Mouse (Mus musculus) embryonic facial prominence, embryonic 10.5 days (tissue): ENCODE data around the gene Chchd5. TPM values are rescaled to one million over a fixed set of nuclear protein-coding genes. Genes with fewer than 3 reads are reported as not detected.
A peak's percentile ranks its signal among the peaks of the same experiment; 100 is the strongest.

ENCODE experiments used
- DNase-seq: peaks from one replicate; pipeline ENCODE4 v3.0.0-alpha.2; 2017; ENCODE audit warnings: low spot score
- H3K27ac ChIP-seq: fragments of 300-500 bp; sonication (generic); replicated peaks from 2 replicates; pipeline ENCODE4 v1.5.1; 2016; ENCODE audit warnings: mild to moderate bottlenecking
- H3K27me3 ChIP-seq: fragments of 300-500 bp; sonication (generic); replicated peaks from 2 replicates; pipeline ENCODE4 v1.6.1; 2016; ENCODE audit warnings: low read depth, mild to moderate bottlenecking; ENCODE audit not compliant: poor library complexity, severe bottlenecking
- H3K36me3 ChIP-seq: fragments of 300-500 bp; sonication (generic); replicated peaks from 2 replicates; pipeline ENCODE4 v1.6.1; 2016; ENCODE audit warnings: mild to moderate bottlenecking, moderate library complexity
- H3K4me1 ChIP-seq: fragments of 300-500 bp; sonication (generic); 2 replicates; pipeline ENCODE4 v1.6.1; 2016
- H3K4me3 ChIP-seq: fragments of 300-500 bp; sonication (generic); 2 replicates; pipeline ENCODE4 v1.5.1; 2016; ENCODE audit warnings: mild to moderate bottlenecking, moderate library complexity
- H3K9me3 ChIP-seq: fragments of 300-500 bp; sonication (generic); 2 replicates; pipeline ENCODE4 v1.6.1; 2016; ENCODE audit warnings: mild to moderate bottlenecking
- WGBS: fragments of 180-500 bp; shearing (Covaris S2); methylation state at CpG from one replicate; pipeline ENCODE4 v1.1.7; 2016; 5-methylcytosine and 5-hydroxymethylcytosine counted together
- polyA plus RNA-seq: library from polyadenylated mRNA; unstranded; fragments of >200 nt; fragmentation: Nextera tagmentation; extraction: Ambion mirVana; gene quantifications from 2 replicates; pipeline ENCODE4 v1.2.1, GENCODE M21; 2016

The Chchd5 gene
- polyA plus RNA-seq, 1 experiment from 2014 or later, result 29.0 TPM

- no peak overlapping the region for H3K4me3 ChIP-seq
- DNase-seq, result no peak
- no peaks in the 10 kb centered on the region for H3K9me3 ChIP-seq
- WGBS, result 76% methylated on average over 10 of the region's 10 CpGs
- H3K36me3 ChIP-seq, result no peaks in the 10 kb centered on the region
- no peak overlapping the region for H3K27ac ChIP-seq
- H3K4me1 ChIP-seq, result no peaks in the 10 kb centered on the region
- no peaks in the 10 kb centered on the region for H3K27me3 ChIP-seq
Measured at GRCm38 (mm10) chr2:129166466-129167463, 37.3 kb downstream of the Chchd5 start.

DNA sequence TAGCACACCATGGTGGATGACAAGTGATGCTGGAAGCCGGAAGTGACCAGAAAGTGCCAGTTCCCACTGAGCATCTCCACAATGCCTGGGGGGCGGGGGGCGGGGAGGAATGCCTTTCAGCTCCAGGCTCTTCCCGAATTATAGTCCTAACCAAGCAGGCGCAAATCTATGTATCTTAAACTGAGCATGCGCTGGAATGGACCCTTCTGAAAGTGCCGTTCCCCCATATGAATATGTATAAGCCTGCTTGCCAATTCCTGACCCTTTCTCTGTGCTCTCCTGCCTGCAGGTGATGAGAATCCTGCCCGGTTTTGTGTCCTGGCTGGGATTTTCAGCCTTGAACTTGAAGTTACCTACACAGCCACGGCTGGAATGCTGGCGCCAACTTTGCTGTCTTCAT, 43.9 kb downstream of the Chchd5 start:
- H3K4me3 ChIP-seq, result no peak overlapping the region
- no peak for DNase-seq
- H3K4me1 ChIP-seq, result peaks cover 2% of the 10 kb centered on the region; the same call in 1 of the 2 replicates
- H3K36me3 ChIP-seq, result no peaks in the 10 kb centered on the region
- no peak overlapping the region for H3K27ac ChIP-seq
- H3K9me3 ChIP-seq, result no peaks in the 10 kb centered on the region
- H3K27me3 ChIP-seq, result no peaks in the 10 kb centered on the region
- WGBS, result 59% methylated on average over 10 of the region's 10 CpGs

GRCm38 (mm10) chr2:129174474-129174873, 45.0 kb downstream of the Chchd5 start:
- peaks cover 2% of the 10 kb centered on the region; the same call in 1 of the 2 replicates for H3K4me1 ChIP-seq
- H3K27ac ChIP-seq, result no peak overlapping the region
- H3K4me3 ChIP-seq, result no peak overlapping the region
- WGBS, result 46% methylated on average over 7 of the region's 7 CpGs
- peak; percentile 23 for DNase-seq
- no peaks in the 10 kb centered on the region for H3K9me3 ChIP-seq
- no peaks in the 10 kb centered on the region for H3K36me3 ChIP-seq
- no peaks in the 10 kb centered on the region for H3K27me3 ChIP-seq

DNA sequence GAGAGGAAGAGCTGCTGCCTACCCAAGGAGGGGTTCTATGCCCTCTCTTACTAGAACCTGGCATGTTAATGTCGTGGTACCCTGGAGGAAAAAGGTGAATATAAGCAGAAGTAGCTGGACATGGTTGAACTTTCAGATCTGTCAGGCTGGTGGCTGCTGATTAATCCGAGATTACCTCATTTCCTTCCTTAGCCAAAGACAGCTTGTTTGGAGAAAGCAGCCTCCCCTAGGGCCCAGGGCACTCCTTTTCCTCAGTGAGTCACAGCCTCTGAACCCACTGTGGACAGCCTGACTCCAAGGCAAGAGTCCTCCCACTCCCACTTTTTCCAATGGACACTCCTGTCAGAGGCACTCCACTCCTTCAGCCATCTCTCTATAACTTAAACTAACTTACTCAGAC, 46.1 kb downstream of the Chchd5 start:
- no peak overlapping the region for H3K4me3 ChIP-seq
- no peaks in the 10 kb centered on the region for H3K27me3 ChIP-seq
- H3K4me1 ChIP-seq, result peaks cover 2% of the 10 kb centered on the region; the same call in 1 of the 2 replicates
- H3K36me3 ChIP-seq, result no peaks in the 10 kb centered on the region
- H3K27ac ChIP-seq, result no peak overlapping the region
- H3K9me3 ChIP-seq, result no peaks in the 10 kb centered on the region
- 66% methylated on average over 2 of the region's 2 CpGs for WGBS
- DNase-seq, result no peak

GRCm38 (mm10) chr2:129176676-129177420, 47.3 kb downstream of the Chchd5 start:
- DNase-seq, result no peak
- WGBS, result 71% methylated on average over 12 of the region's 12 CpGs
- Histone ChIP-seq H3K4me3 (no peak overlapping the region), H3K36me3 (no peaks in the 10 kb centered on the region), H3K27me3 (no peaks in the 10 kb centered on the region), H3K4me1 (peaks cover 2% of the 10 kb centered on the region; the same call in 1 of the 2 replicates), H3K9me3 (no peaks in the 10 kb centered on the region), H3K27ac (no peak overlapping the region)

- Histone ChIP-seq H3K27ac (no peak overlapping the region), H3K9me3 (no peaks in the 10 kb centered on the region), H3K36me3 (no peaks in the 10 kb centered on the region), H3K4me3 (no peak overlapping the region), H3K27me3 (no peaks in the 10 kb centered on the region), H3K4me1 (peaks cover 2% of the 10 kb centered on the region; the same call in 1 of the 2 replicates)
- 59% methylated on average over 3 of the region's 3 CpGs for WGBS
- no peak for DNase-seq
Measured at GRCm38 (mm10) chr2:129177661-129178060, 48.2 kb downstream of the Chchd5 start.

DNA sequence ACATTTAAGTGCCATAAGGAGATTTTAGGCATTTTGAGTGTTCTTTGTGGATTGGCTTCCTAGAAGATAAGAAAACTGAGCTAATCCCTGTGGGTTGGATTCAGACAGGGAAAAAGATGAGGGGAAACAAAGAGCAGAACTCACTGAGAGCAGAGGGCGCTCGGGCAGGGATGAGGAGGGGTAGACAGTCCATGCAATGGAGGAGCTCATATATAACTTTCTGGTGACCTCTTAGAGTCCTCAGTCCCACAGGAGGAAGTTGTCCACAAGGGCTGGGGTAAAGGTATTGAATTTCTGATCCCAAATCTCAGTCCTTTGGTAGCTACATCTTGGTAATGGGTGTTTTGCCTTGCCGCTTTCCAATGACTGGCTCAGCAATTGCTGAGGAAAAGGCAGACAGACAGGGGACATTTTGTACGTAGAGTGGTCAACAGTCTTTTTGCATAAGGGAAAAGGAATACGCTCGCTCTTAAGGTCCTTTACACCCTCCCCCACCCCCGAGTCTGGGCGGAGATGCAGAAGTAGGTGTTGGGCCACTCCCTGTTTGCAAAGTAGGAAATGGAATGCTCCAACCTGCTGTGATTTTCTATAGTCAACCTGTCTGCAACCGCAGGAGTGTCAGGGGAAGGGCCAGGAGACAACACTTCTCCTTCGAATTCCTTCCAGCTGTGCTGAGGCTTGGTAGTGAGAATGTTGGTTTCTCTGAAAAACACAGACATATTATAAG, 48.8 kb downstream of the Chchd5 start:
- no peaks in the 10 kb centered on the region for H3K27me3 ChIP-seq
- H3K36me3 ChIP-seq, result no peaks in the 10 kb centered on the region
- no peak overlapping the region for H3K4me3 ChIP-seq
- 43% methylated on average over 10 of the region's 10 CpGs for WGBS
- H3K27ac ChIP-seq, result no peak overlapping the region
- DNase-seq, result no peak
- peaks cover 2% of the 10 kb centered on the region; the same call in 1 of the 2 replicates for H3K4me1 ChIP-seq
- H3K9me3 ChIP-seq, result no peaks in the 10 kb centered on the region

GRCm38 (mm10) chr2:129179946-129180853, 50.7 kb downstream of the Chchd5 start:
- H3K4me1 ChIP-seq, result 0 out of 2 replicates have a peak, but pooled peaks cover 2% of the 10 kb centered on the region
- no peak overlapping the region for H3K4me3 ChIP-seq
- DNase-seq, result no peak
- no peaks in the 10 kb centered on the region for H3K36me3 ChIP-seq
- H3K9me3 ChIP-seq, result no peaks in the 10 kb centered on the region
- no peak overlapping the region for H3K27ac ChIP-seq
- no peaks in the 10 kb centered on the region for H3K27me3 ChIP-seq
- 77% methylated on average over 8 of the region's 8 CpGs for WGBS

GRCm38 (mm10) chr2:129181509-129181908, 52.0 kb downstream of the Chchd5 start:
- no peak overlapping the region for H3K27ac ChIP-seq
- no peak overlapping the region for H3K4me3 ChIP-seq
- H3K27me3 ChIP-seq, result no peaks in the 10 kb centered on the region
- H3K9me3 ChIP-seq, result no peaks in the 10 kb centered on the region
- 87% methylated on average over 5 of the region's 5 CpGs for WGBS
- H3K36me3 ChIP-seq, result no peaks in the 10 kb centered on the region
- DNase-seq, result no peak
- no peaks in the 10 kb centered on the region for H3K4me1 ChIP-seq

DNA sequence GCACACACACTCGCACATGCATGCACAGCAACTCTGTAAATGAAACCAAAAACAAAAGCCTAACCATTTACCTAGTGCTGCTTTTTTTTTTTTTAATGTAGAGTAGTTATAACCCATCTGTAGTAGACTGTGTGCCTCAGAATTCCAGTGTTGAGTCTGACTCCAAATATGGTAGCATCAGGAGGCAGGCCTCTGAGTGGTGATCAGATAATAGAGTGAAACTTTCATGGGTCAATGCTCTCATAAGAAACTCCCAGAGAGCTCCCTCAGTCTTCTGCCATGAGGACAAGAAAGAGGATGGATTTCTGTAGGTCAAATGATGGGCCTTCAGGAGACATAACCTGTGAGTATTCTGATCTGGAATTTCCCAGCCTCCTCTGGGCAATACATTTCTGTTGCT, 52.9 kb downstream of the Chchd5 start:
- no peak for DNase-seq
- Histone ChIP-seq H3K36me3 (no peaks in the 10 kb centered on the region), H3K4me3 (no peak overlapping the region), H3K27ac (no peak overlapping the region), H3K27me3 (no peaks in the 10 kb centered on the region), H3K9me3 (no peaks in the 10 kb centered on the region), H3K4me1 (no peaks in the 10 kb centered on the region)
- WGBS, result 93% methylated on average over 1 of the region's 1 CpGs

DNA sequence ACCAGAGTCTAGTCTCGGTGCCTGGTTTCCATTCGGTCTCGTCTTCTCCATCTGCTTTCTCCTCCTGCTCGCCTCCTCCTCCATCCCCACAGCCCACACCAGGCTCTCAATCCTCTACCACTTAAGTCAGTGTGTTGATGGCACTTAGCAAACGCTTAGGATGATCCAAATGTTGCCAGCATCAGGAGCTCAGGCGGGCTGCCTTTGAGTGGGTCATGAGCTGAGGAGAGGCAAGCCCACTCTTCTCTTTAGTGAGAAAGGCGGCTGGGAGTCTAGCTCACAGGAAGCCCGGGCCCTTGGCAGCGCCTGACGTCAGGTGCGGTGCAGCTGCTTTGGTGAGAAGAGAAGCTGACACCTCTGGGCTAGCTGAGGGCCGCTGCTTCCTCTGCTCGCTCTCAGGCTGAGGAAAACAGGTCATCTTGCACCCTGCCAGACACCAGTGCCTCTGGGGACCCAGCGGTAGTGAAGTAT, 54.1 kb downstream of the Chchd5 start:
- H3K9me3 ChIP-seq, result no peaks in the 10 kb centered on the region
- no peaks in the 10 kb centered on the region for H3K27me3 ChIP-seq
- DNase-seq, result no peak
- H3K4me3 ChIP-seq, result no peak overlapping the region
- 77% methylated on average over 14 of the region's 14 CpGs for WGBS
- no peak overlapping the region for H3K27ac ChIP-seq
- no peaks in the 10 kb centered on the region for H3K4me1 ChIP-seq
- H3K36me3 ChIP-seq, result no peaks in the 10 kb centered on the region
